Mouse (Mus musculus): ENCODE data around the gene Dyrk1b.
"Not testable (repeated sequence)": the region's sequence is repeated elsewhere in the genome, so short reads cannot be mapped to it uniquely, and the experiment has no call there.

Dyrk1b gene

GRCm38 (mm10) chr7:28196528-28196927, 17.3 kb downstream of the Dyrk1b start:
- DNase-seq: peak in 1 of 2 experiments; percentile 38

GRCm38 (mm10) chr7:28199054-28199453, 19.8 kb downstream of the Dyrk1b start:
- DNase-seq: no peak

- peak; percentile 80 to 87 for DNase-seq
Observed at GRCm38 (mm10) chr7:28203207-28204108, 24.2 kb downstream of the Dyrk1b start.

GRCm38 (mm10) chr7:28206044-28206600, 26.9 kb downstream of the Dyrk1b start:
- peak; percentile 38 to 62 for DNase-seq

- no peak for DNase-seq
Observed at GRCm38 (mm10) chr7:28208396-28208987, 29.2 kb downstream of the Dyrk1b start.

- DNase-seq: peak; percentile 76 to 84
Observed at GRCm38 (mm10) chr7:28208988-28209508, 29.8 kb downstream of the Dyrk1b start.

GRCm38 (mm10) chr7:28210731-28211130, 31.5 kb downstream of the Dyrk1b start:
- peak in 1 of 2 experiments; percentile 55 for DNase-seq

GRCm38 (mm10) chr7:28214142-28214541, 34.9 kb downstream of the Dyrk1b start:
- peak; percentile 62 to 91 for DNase-seq

GRCm38 (mm10) chr7:28215950-28216349, 36.7 kb downstream of the Dyrk1b start:
- not testable (repeated sequence) for DNase-seq

- DNase-seq: not testable (repeated sequence)
Observed at GRCm38 (mm10) chr7:28217811-28218210, 38.5 kb downstream of the Dyrk1b start.

- DNase-seq: peak; percentile 86 to 87
Observed at GRCm38 (mm10) chr7:28218951-28219740, 39.9 kb downstream of the Dyrk1b start.

- DNase-seq: not testable (repeated sequence)
Observed at GRCm38 (mm10) chr7:28226836-28227235, 47.6 kb downstream of the Dyrk1b start.

GRCm38 (mm10) chr7:28227421-28227820, 48.2 kb downstream of the Dyrk1b start:
- peak in 1 of 2 experiments; percentile 13 for DNase-seq

Measured in kidney, postnatal 36 days (tissue).